Mouse (Mus musculus) cerebellum, adult 2 months (tissue): ENCODE results near the gene Dus1l.

Source experiments
- CTCF ChIP-seq: fragments of 200-500 bp; IDR thresholded peaks from 2 replicates; pipeline ENCODE4 v1.5.1; 2011; ENCODE audit warnings: low read depth, mild to moderate bottlenecking, control low read depth, low read length, moderate library complexity, borderline replicate concordance; ENCODE audit not compliant: insufficient read depth
- POLR2A ChIP-seq: fragments of 200-500 bp; IDR thresholded peaks from 2 replicates; pipeline ENCODE4 v1.6.1; 2011; ENCODE audit warnings: low read length, control low read depth, borderline replicate concordance; ENCODE audit not compliant: insufficient read depth

DNA sequence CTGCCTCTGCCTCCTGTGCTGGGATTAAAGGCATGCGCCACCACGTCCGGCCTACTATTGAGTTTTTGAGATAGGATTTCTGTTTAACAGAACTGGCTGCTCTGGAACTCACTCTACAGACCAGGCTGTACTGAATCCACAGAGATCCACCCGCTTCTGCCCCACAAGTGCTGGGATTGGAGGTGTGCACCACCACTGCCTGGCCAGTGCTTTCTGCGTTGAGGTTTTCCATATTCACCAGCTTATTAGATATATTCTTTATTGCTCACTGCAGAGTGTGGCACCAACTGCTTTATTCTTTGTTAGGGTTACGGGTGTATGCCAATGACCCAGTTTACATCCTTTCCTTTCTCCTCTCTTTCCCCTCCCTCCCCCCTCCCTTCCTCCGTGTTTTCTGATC is 8.1 kb upstream of the Dus1l start:
- TF ChIP-seq CTCF (no peak), POLR2A (no peak)
